ENCODE assay signal across 21 mouse cellular contexts in the genomic region with DNA sequence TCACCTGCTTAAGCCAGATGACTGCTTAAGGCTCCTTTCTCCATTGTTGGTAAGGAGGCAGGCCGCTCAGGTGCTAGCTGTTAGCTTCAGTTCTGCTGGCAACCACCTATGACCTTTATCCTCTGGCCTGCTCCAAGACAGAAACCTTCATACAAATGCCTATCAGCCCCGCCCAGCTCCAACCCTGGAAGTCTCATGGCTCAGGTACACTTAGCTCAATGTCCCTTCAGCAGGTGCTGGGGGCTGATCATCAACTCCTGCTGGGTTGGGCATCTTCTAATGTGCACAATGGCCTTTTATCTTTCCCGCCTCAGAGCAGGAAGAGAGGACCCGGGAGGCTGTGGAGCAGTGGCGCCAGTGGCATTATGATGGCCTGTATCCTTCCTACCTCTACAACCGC. TPM values are rescaled to one million over a fixed set of nuclear protein-coding genes. Genes with fewer than 3 reads are reported as not detected.
DNase-seq lines count a peak whose midpoint lies in the region; ATAC-seq and TF ChIP-seq lines count a peak whose summit lies in the region.
"Had no signal": no experiment of that assay in that cellular context is flagged by ENCODE, and none has a peak within 500 bp of the region (broad histone marks: within the 10 kb centered on the region; RNA-seq: fewer than 3 reads in every experiment).

No protein-coding gene starts in this region.

- TF ChIP-seq CTCF in stomach, postnatal 0 days (IDR thresholded peaks at IDR 0.05; ENCODE audit: low read depth): no peak

- no peaks in the 10 kb centered on the region for H3K27me3 ChIP-seq in intestine, embryonic 16.5 days (replicated peaks; ENCODE audit: control insufficient read depth, insufficient read depth, low read length)
- H3K27me3 ChIP-seq in stomach, postnatal 0 days (ENCODE audit: control insufficient read depth, insufficient read depth, low read length): no peaks in the 10 kb centered on the region
- H3K27me3 ChIP-seq: embryonic facial prominence, embryonic 12.5 days; forebrain, embryonic 15.5 days; hindbrain, embryonic 12.5 days; Patski had no signal

- H3K36me3 ChIP-seq in intestine, embryonic 16.5 days (ENCODE audit: control insufficient read depth, insufficient read depth, low read length): no peaks in the 10 kb centered on the region
- H3K36me3 ChIP-seq in stomach, postnatal 0 days (ENCODE audit: control insufficient read depth, insufficient read depth, low read length): no peaks in the 10 kb centered on the region
- H3K36me3 ChIP-seq: embryonic facial prominence, embryonic 12.5 days; forebrain, embryonic 15.5 days; hindbrain, embryonic 12.5 days had no signal

- no peak overlapping the region for H3K9ac ChIP-seq in intestine, embryonic 16.5 days (ENCODE audit: low read depth, low read length)
- H3K9ac ChIP-seq in stomach, postnatal 0 days (ENCODE audit: low read length): no peak overlapping the region
- H3K9ac ChIP-seq: embryonic facial prominence, embryonic 12.5 days; forebrain, embryonic 15.5 days; hindbrain, embryonic 12.5 days had no signal

- WGBS in intestine, embryonic 16.5 days: 67% methylated on average over 6 of the region's 6 CpGs
- WGBS in stomach, postnatal 0 days: 77% methylated on average over 6 of the region's 6 CpGs

- H3K9me3 ChIP-seq in intestine, embryonic 16.5 days (ENCODE audit: control insufficient read depth, low read length): no peaks in the 10 kb centered on the region
- H3K9me3 ChIP-seq in stomach, postnatal 0 days (ENCODE audit: control insufficient read depth, low read length): no peaks in the 10 kb centered on the region
- H3K9me3 ChIP-seq: embryonic facial prominence, embryonic 12.5 days; forebrain, embryonic 15.5 days; heart, embryonic 10.5 days; hindbrain, embryonic 12.5 days had no signal

- H3K4me1 ChIP-seq in intestine, embryonic 16.5 days (ENCODE audit: control insufficient read depth, insufficient read depth, low read length): no peaks in the 10 kb centered on the region
- no peaks in the 10 kb centered on the region for H3K4me1 ChIP-seq in stomach, postnatal 0 days (replicated peaks; ENCODE audit: control insufficient read depth, insufficient read depth)
- H3K4me1 ChIP-seq: embryonic facial prominence, embryonic 12.5 days; forebrain, embryonic 15.5 days; heart, embryonic 10.5 days; hindbrain, embryonic 12.5 days had no signal

- no peak overlapping the region for H3K4me2 ChIP-seq in intestine, embryonic 16.5 days (ENCODE audit: low read depth, low read length)
- no peak overlapping the region for H3K4me2 ChIP-seq in stomach, postnatal 0 days (replicated peaks; ENCODE audit: low read depth)
- H3K4me2 ChIP-seq: embryonic facial prominence, embryonic 12.5 days; forebrain, embryonic 15.5 days; hindbrain, embryonic 12.5 days had no signal

- peak; percentile 48 for DNase-seq in R1 (ENCODE audit: low read depth, low spot score)
- DNase-seq in stomach, postnatal 0 days (ENCODE audit: low spot score): peak; percentile 40
- DNase-seq in gastrocnemius, adult 8-10 months (ENCODE audit: low spot score in 2 of 2): no peak
- DNase-seq in retina, postnatal 1 day: no peak
- DNase-seq in adrenal gland, postnatal 36 days: no peak
- DNase-seq: adrenal gland, postnatal 10 days; cerebellum, adult 11-12 months; cerebellum, adult 9-10 months; cerebellum, postnatal 25 days; gastrocnemius, postnatal 10 days; heart, adult 18-20 months; heart, postnatal 10 days; heart, postnatal 4 days had no signal

- peak overlapping the region; percentile 35; the same call in 1 of the 2 replicates for H3K27ac ChIP-seq in intestine, embryonic 16.5 days (ENCODE audit: low read length)
- no peak overlapping the region for H3K27ac ChIP-seq in stomach, postnatal 0 days (replicated peaks)
- H3K27ac ChIP-seq: embryonic facial prominence, embryonic 12.5 days; forebrain, embryonic 15.5 days; heart, embryonic 10.5 days; hindbrain, embryonic 12.5 days had no signal

- TF ChIP-seq EP300 in stomach, postnatal 0 days (optimal IDR thresholded peaks at IDR 0.05): no peak

- H3K4me3 ChIP-seq in intestine, embryonic 16.5 days (ENCODE audit: low read length): no peak overlapping the region
- no peak overlapping the region for H3K4me3 ChIP-seq in stomach, postnatal 0 days (ENCODE audit: low read depth, low read length)
- H3K4me3 ChIP-seq: embryonic facial prominence, embryonic 12.5 days; forebrain, embryonic 15.5 days; heart, embryonic 10.5 days; hindbrain, embryonic 12.5 days had no signal

- ATAC-seq in intestine, embryonic 16.5 days: peak; percentile 93
- peak; percentile 62 for ATAC-seq in stomach, postnatal 0 days (ENCODE audit: low FRiP score, low TSS enrichment)
- ATAC-seq: forebrain, embryonic 15.5 days; hindbrain, embryonic 16.5 days; Patski had no signal

RNA-seq across cellular contexts. Expression of a gene that starts 9.1 kb away (rescaled TPM):
- polyA plus RNA-seq in intestine, embryonic 16.5 days (2015; fragmentation: Nextera tagmentation; extraction: Ambion mirVana): not detected in 2 replicates
- polyA plus RNA-seq in stomach, postnatal 0 days (2015; fragmentation: Nextera tagmentation; extraction: Ambion mirVana): not detected in 2 replicates
- total RNA-seq in gastrocnemius, adult 8-10 months (2022): under 1 TPM in 1 of 4 experiments, not detected in 3; 0.43 TPM
- total RNA-seq in adrenal gland, postnatal 36 days (2021): not detected
- total RNA-seq: adrenal gland, postnatal 10 days; heart, postnatal 4 days had no signal
- polyA plus RNA-seq: embryonic facial prominence, embryonic 12.5 days; forebrain, embryonic 15.5 days; heart, embryonic 10.5 days; heart, embryonic 14.5 days; Patski had no signal

RNA-seq across cellular contexts. Expression of a gene that starts 27.6 kb away (rescaled TPM):
- polyA plus RNA-seq in intestine, embryonic 16.5 days (2015; fragmentation: Nextera tagmentation; extraction: Ambion mirVana): 28.4 and 30.0 TPM in 2 replicates
- 6.1 and 6.8 TPM in 2 replicates for polyA plus RNA-seq in stomach, postnatal 0 days (2015; fragmentation: Nextera tagmentation; extraction: Ambion mirVana)
- total RNA-seq in gastrocnemius, adult 8-10 months (2022): not detected
- total RNA-seq in adrenal gland, postnatal 36 days (2021): 10 to 100 TPM in 1 of 2 experiments, 1 to 10 TPM in 1; 4.9 to 10.9 TPM

Comparison
In these comparisons a context has a peak if more than half of its experiments do, and no peak if none do; other contexts are left out.
1. DNase-seq: peak in R1 (single experiment) and stomach, postnatal 0 days (single experiment); none in gastrocnemius, adult 8-10 months (0 of 2), retina, postnatal 1 day (single experiment) and adrenal gland, postnatal 36 days (0 of 2).
2. RNA of a gene that starts 27.6 kb away (total RNA-seq): 4.9 to 10.9 TPM in adrenal gland, postnatal 36 days; not detected in gastrocnemius, adult 8-10 months; every median in the first group is over 4 times any median in the second.